Mouse (Mus musculus): ENCODE data around the gene Hoxb7. TPM values are rescaled to one million over a fixed set of nuclear protein-coding genes. Genes with fewer than 3 reads are reported as not detected.

Gene Hoxb7
- polyA plus RNA-seq, 1 experiment from 2014 or later, result not detected

DNA sequence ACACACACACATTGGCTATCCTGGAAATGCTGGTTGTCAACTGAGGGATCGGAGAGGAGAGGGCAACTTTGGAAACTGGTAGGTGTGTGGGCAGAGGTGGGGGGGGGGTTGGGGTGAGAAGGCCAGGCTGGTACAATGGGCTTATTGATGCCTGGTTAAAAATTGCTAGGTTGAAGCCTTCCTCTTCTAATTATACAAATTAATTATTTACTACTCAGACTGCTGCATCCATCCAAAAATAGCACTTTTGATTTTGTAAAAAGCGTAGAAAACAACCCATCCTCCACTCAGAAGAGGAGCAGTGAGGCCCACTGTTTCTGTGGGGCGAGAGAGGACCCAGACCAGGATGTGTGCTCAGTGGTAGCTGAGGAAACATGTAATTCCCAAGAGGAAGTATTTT lies 48.6 kb downstream of the Hoxb7 start:
- H3K9ac ChIP-seq (ENCODE audit: low read depth, low read length), result no peak overlapping the region
- no peak overlapping the region for H3K27ac ChIP-seq (ENCODE audit: low read length)
- no peak for ATAC-seq
- no peak overlapping the region for H3K4me2 ChIP-seq (ENCODE audit: low read length)
- no peaks in the 10 kb centered on the region for H3K9me3 ChIP-seq (replicated peaks; ENCODE audit: control insufficient read depth, low read length, poor library complexity, severe bottlenecking)
- WGBS, result 23% methylated on average over 3 of the region's 3 CpGs
- H3K27me3 ChIP-seq (ENCODE audit: control insufficient read depth, insufficient read depth, low read depth, low read length), result peaks cover 97% of the 10 kb centered on the region
- H3K4me1 ChIP-seq (ENCODE audit: control insufficient read depth, insufficient read depth, low read length), result no peaks in the 10 kb centered on the region
- no peak overlapping the region for H3K4me3 ChIP-seq (ENCODE audit: low read depth, low read length)
- no peaks in the 10 kb centered on the region for H3K36me3 ChIP-seq (ENCODE audit: control insufficient read depth, insufficient read depth, low read length)

DNA sequence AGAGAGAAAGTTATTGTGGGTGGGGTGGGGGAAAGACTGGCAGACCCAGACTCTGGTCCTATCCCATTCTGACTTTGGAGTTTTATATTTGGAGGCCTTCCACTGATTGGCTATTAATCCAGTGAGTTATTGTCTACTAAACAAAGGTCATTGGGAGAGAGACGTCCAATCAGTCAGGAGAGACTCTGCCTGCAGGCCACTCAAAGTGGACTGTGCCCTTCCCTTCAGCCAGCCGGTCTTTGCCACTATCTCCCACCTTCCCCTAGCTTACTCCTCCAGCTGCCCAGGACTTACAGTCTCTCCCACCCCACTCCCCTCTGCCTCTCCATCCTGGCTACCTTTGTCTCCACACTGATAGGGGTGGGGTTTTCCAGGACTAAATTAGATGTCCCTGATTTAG lies 50.2 kb downstream of the Hoxb7 start:
- no peak overlapping the region for H3K9ac ChIP-seq (ENCODE audit: low read depth, low read length)
- no peak overlapping the region for H3K4me3 ChIP-seq (ENCODE audit: low read depth, low read length)
- H3K36me3 ChIP-seq (ENCODE audit: control insufficient read depth, insufficient read depth, low read length), result no peaks in the 10 kb centered on the region
- no peak overlapping the region for H3K27ac ChIP-seq (ENCODE audit: low read length)
- 0% methylated on average over 2 of the region's 2 CpGs for WGBS
- no peaks in the 10 kb centered on the region for H3K4me1 ChIP-seq (ENCODE audit: control insufficient read depth, insufficient read depth, low read length)
- H3K27me3 ChIP-seq (ENCODE audit: control insufficient read depth, insufficient read depth, low read depth, low read length), result peaks cover 93% of the 10 kb centered on the region
- ATAC-seq, result no peak
- H3K9me3 ChIP-seq (replicated peaks; ENCODE audit: control insufficient read depth, low read length, poor library complexity, severe bottlenecking), result no peaks in the 10 kb centered on the region
- H3K4me2 ChIP-seq (ENCODE audit: low read length), result no peak overlapping the region

DNA sequence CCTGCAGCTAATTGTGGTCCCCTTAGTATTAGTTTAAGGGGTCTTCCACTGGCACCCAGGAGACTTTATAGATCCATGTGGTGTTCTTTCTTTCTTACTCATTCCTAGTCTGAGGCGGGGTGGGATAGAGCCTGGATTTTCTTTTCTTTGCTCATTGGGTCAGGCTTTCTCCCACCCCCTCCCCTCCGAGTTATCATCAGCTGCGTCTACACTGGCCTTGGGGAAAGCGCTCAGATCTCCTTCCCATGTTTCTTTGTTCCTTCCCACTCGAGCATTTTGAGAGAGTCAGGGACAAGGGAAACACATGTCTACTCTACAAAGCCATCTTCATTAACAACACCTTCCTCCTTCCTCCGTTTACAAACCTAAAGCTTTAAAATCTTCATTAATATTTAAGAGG lies 50.6 kb downstream of the Hoxb7 start:
- Histone ChIP-seq H3K4me1 (ENCODE audit: control insufficient read depth, insufficient read depth, low read length) (no peaks in the 10 kb centered on the region), H3K27me3 (ENCODE audit: control insufficient read depth, insufficient read depth, low read depth, low read length) (peaks cover 92% of the 10 kb centered on the region), H3K4me2 (ENCODE audit: low read length) (no peak overlapping the region), H3K9ac (ENCODE audit: low read depth, low read length) (no peak overlapping the region), H3K4me3 (ENCODE audit: low read depth, low read length) (no peak overlapping the region), H3K36me3 (ENCODE audit: control insufficient read depth, insufficient read depth, low read length) (no peaks in the 10 kb centered on the region), H3K9me3 (replicated peaks; ENCODE audit: control insufficient read depth, low read length, poor library complexity, severe bottlenecking) (no peaks in the 10 kb centered on the region), H3K27ac (ENCODE audit: low read length) (no peak overlapping the region)
- 0% methylated on average over 6 of the region's 6 CpGs for WGBS
- ATAC-seq, result no peak

- Histone ChIP-seq H3K4me2 (ENCODE audit: low read length) (no peak overlapping the region), H3K27me3 (ENCODE audit: control insufficient read depth, insufficient read depth, low read depth, low read length) (peaks cover 90% of the 10 kb centered on the region), H3K4me3 (ENCODE audit: low read depth, low read length) (no peak overlapping the region), H3K36me3 (ENCODE audit: control insufficient read depth, insufficient read depth, low read length) (no peaks in the 10 kb centered on the region), H3K9ac (ENCODE audit: low read depth, low read length) (no peak overlapping the region), H3K9me3 (replicated peaks; ENCODE audit: control insufficient read depth, low read length, poor library complexity, severe bottlenecking) (no peaks in the 10 kb centered on the region), H3K4me1 (ENCODE audit: control insufficient read depth, insufficient read depth, low read length) (no peaks in the 10 kb centered on the region), H3K27ac (ENCODE audit: low read length) (no peak overlapping the region)
- WGBS, result 12% methylated on average over 7 of the region's 7 CpGs
- ATAC-seq, result no peak
These were observed 52.8 kb downstream of the Hoxb7 start for GRCm38 (mm10) chr11:96338957-96339855.

MicroRNA genes within 50 kb of the gene (microRNA counts, 519-probe panel; counts per million panel counts)
- microRNA mmu-miR-10a (2,095 counts per million, percentile 55 among the panel's probes with 10 or more counts), microRNA mmu-miR-196a (1,856 counts per million, percentile 40 among the panel's probes with 10 or more counts)

Small RNAs within 50 kb of the gene (microRNA-seq; reads per million reads assigned to microRNA genes)
- gene Mir10a (754 reads per million, percentile 76 among the genes with 10 or more reads in this experiment), gene Mir196a-1 (not detected)

Other genes starting within 250 kb of the Hoxb7 start
- 37.4 and 40.8 TPM in 2 replicates for gene Ube2z, start 221.2 kb upstream of the Hoxb7 start, polyA plus RNA-seq (2015; fragmentation: Nextera tagmentation; extraction: Ambion mirVana)
- gene Atp5g1, start 211.0 kb upstream of the Hoxb7 start, polyA plus RNA-seq (2015; fragmentation: Nextera tagmentation; extraction: Ambion mirVana), result 536 and 561 TPM in 2 replicates
- gene Calcoco2, start 174.7 kb upstream of the Hoxb7 start, polyA plus RNA-seq (2015; fragmentation: Nextera tagmentation; extraction: Ambion mirVana), result 0.17 TPM in 1 of 2 replicates, not detected in the other
- gene Ttll6, start 152.8 kb upstream of the Hoxb7 start, polyA plus RNA-seq (2015; fragmentation: Nextera tagmentation; extraction: Ambion mirVana), result 0.31 and 0.35 TPM in 2 replicates
- gene Hoxb13, start 92.3 kb upstream of the Hoxb7 start, polyA plus RNA-seq (2015; fragmentation: Nextera tagmentation; extraction: Ambion mirVana), result not detected in 2 replicates
- not detected in 2 replicates for gene Hoxb9, start 15.2 kb upstream of the Hoxb7 start, polyA plus RNA-seq (2015; fragmentation: Nextera tagmentation; extraction: Ambion mirVana)
- not detected in 2 replicates for gene Hoxb8, start 4.7 kb upstream of the Hoxb7 start, polyA plus RNA-seq (2015; fragmentation: Nextera tagmentation; extraction: Ambion mirVana)
- not detected in 2 replicates for gene Hoxb6, start 5.9 kb downstream of the Hoxb7 start, polyA plus RNA-seq (2015; fragmentation: Nextera tagmentation; extraction: Ambion mirVana)
- 0.14 TPM in 1 of 2 replicates, not detected in the other for gene Hoxb5, start 16.7 kb downstream of the Hoxb7 start, polyA plus RNA-seq (2015; fragmentation: Nextera tagmentation; extraction: Ambion mirVana)
- gene Hoxb4, start 31.6 kb downstream of the Hoxb7 start, polyA plus RNA-seq (2015; fragmentation: Nextera tagmentation; extraction: Ambion mirVana), result not detected in 2 replicates
- not detected in 2 replicates for gene Hoxb3, start 36.7 kb downstream of the Hoxb7 start, polyA plus RNA-seq (2015; fragmentation: Nextera tagmentation; extraction: Ambion mirVana)
- gene Hoxb2, start 63.9 kb downstream of the Hoxb7 start, polyA plus RNA-seq (2015; fragmentation: Nextera tagmentation; extraction: Ambion mirVana), result 0.11 and 0.21 TPM in 2 replicates
- gene Hoxb1, start 79.1 kb downstream of the Hoxb7 start, polyA plus RNA-seq (2015; fragmentation: Nextera tagmentation; extraction: Ambion mirVana), result not detected in 2 replicates
- 3.6 and 4.9 TPM in 2 replicates for gene Skap1, start 178.0 kb downstream of the Hoxb7 start, polyA plus RNA-seq (2015; fragmentation: Nextera tagmentation; extraction: Ambion mirVana)